Mouse (Mus musculus): ENCODE measurements around the gene Pofut2.
"Not testable (repeated sequence)": the region's sequence is repeated elsewhere in the genome, so short reads cannot be mapped to it uniquely, and the experiment has no call there.

The Pofut2 gene

GRCm38 (mm10) chr10:77260166-77260875 lies 1.3 kb downstream of the Pofut2 start:
- no peak for DNase-seq (ENCODE audit: extremely low read depth, insufficient read length, low spot score)

DNA sequence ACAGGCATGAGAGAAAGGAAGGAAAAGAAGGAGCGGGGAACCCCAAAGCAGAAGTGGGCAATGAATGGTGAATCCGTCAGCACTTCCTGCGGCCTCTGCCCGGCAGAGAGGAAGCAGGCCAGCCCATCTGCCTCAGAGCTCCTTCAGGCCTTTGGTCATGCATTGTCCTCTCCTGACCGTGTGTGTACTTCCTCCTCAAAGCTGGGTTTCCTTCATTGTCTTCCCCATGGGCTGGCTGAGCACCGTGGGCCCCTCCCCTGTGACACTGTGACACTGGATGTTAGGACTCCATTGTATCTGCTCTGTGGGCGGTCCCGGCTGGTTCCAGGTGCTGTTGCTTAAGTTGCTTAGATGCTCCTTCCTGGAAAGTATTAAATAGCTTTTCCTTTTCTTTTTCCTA lies 7.3 kb downstream of the Pofut2 start:
- DNase-seq (ENCODE audit: extremely low read depth, insufficient read length, low spot score) = no peak

- DNase-seq (ENCODE audit: extremely low read depth, insufficient read length, low spot score) = no peak
These were observed 8.0 kb downstream of the Pofut2 start for GRCm38 (mm10) chr10:77267027-77267426.

GRCm38 (mm10) chr10:77269129-77269528 lies 10.1 kb downstream of the Pofut2 start:
- DNase-seq (ENCODE audit: extremely low read depth, insufficient read length, low spot score) = no peak

DNA sequence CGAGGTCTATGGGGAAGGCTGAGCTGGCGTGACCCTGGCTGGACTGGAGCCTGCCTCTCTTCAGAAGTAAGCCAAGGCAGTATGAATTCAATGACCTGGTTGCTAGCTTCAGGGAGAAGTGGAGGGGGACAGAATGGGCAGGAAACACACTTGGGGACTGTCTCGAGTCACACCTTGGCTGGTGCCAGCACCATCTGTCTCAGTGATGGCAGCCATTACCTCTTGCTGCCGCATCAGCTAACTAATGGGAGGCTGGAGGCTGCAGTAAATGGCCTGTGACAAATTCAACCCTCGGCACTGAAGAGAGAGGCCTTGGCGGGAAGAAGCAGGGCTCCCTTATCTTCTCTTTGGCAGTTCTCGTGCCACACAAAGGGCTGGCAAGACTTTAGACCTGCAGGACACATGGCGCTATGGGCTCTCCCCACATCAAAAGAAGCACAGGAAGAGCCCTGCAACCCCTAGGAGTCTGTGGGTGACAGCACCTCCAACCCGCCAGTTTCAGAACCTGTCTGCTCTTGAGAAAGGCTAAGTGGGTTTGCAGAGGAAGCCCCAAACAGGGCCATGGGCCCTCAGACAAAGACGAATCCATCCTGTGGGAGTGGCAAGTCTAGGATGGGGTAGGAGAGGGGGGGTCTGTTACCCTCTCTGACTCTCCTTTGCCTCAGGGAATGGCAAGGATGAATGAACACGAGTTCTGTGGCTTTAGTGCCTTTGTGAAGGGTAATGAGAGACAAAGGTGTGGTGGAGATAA lies 14.1 kb downstream of the Pofut2 start:
- no peak for DNase-seq (ENCODE audit: extremely low read depth, insufficient read length, low spot score)

DNA sequence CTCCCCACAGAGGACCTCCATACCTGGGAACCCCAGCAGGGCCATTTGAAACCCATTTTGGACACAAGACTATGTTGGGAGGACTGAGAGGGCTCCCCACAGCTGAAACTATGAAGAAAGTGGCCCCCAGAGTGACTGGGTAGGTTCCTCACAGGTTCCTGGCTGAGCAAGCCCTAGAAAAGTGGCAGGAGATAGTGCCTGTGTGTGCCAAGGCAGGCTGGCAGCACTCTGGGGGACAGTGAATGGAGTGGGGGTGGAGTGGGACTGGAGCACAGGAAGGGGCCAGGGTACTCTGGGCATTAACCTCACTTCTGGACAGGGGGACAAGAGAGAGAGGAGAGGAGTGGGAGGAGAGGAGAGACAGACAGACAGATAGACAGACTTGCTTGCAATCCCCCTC lies 14.8 kb downstream of the Pofut2 start:
- DNase-seq (ENCODE audit: extremely low read depth, insufficient read length, low spot score) = no peak

DNA sequence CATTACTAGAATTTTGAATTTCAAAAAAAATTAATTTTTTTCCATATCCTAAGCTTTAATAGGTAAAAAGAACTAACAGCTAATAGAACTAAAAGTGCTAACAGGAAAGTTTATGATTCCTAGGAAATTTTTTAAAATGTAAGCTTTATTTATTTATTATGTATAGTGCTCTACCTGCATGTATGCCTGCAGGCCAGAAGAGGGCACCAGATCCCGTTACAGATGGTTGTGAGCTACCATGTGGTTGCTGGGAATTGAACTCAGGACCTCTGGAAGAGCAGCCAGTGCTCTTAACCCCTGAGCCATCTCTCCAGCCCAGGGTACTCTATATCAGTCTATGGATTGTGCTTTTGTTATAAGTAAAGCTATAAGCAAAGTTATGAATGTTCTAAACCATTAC lies 23.1 kb downstream of the Pofut2 start:
- DNase-seq (ENCODE audit: extremely low read depth, insufficient read length, low spot score) = not testable (repeated sequence)

DNA sequence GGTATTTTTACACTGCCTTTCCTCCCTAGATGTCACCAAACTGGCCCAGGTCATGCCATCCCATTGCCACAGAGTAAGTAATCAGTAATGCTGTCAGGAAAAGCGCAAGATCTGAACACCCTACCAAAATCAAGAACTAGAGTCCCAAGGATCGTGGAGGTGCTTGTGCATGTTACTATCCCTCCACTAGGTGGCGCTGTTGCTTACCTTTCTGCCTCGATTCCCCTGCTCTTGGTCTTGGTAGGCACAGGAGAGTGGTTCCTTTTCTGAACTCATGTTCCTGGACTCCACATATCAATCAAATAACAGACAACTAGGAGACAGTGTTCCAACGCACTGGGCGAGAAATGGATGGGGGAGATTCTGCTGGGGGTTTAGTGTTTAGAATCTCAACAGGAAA lies 23.8 kb downstream of the Pofut2 start:
- DNase-seq (ENCODE audit: extremely low read depth, insufficient read length, low spot score) = peak; percentile 45

- DNase-seq (ENCODE audit: extremely low read depth, insufficient read length, low spot score) = no peak
These were observed 25.8 kb downstream of the Pofut2 start for GRCm38 (mm10) chr10:77284832-77285231.

DNA sequence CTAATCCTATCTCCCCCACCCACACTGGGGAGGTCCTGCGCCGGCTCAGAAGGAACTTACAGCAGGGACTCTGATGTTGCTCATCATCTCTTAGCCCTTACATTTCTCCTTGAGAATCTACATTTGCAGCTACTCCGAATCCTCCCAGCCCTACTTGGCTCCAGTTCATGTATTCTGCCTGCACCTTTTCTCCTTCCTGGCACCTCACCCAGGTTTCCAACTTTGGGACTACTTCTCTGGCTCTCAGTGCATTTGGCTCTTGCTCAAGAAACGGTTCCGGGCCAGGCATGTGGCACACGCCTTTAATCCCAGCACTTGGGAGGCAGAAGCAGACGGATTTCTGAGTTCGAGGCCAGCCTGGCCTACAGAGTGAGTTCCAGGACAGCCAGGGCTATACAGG lies 28.6 kb downstream of the Pofut2 start:
- no peak for DNase-seq (ENCODE audit: extremely low read depth, insufficient read length, low spot score)

- no peak for DNase-seq (ENCODE audit: extremely low read depth, insufficient read length, low spot score)
These were observed 29.7 kb downstream of the Pofut2 start for GRCm38 (mm10) chr10:77288639-77289195.

GRCm38 (mm10) chr10:77289559-77289958 lies 30.5 kb downstream of the Pofut2 start:
- DNase-seq (ENCODE audit: extremely low read depth, insufficient read length, low spot score) = no peak

DNA sequence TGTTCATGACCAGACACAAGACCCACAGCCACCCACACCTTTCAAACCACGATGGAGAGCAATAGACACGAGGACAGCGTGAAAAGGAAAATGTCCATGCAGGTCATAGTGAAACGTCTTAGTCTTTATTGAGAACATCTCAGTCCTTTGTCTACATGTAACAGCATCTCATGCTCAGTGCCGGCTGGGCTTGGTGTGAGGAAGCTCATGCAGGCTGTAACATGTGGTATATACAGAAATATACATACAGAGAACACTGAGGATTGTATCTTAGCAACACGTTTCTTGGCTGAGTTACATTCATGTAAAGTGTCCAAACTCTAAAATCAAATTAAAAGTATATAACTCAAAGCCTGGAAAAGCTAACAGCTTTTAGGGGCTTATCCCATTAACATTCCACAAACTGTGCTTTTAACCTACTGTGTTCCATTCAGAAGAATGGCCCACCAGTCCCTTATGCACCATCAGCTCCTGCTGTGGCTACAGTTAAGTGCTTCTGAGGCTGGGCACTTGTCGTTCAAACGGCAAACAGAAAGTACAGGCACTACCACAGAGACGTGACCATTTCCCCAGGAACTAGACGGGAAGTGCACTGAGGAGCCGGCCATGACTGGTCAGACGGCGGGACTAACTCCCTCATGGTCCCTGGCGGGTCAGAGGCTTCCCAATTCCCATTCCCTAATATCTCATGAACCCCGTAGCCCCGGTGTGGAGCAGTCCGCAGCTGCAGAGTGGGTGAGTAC lies 31.8 kb downstream of the Pofut2 start:
- no peak for DNase-seq (ENCODE audit: extremely low read depth, insufficient read length, low spot score)

- DNase-seq (ENCODE audit: extremely low read depth, insufficient read length, low spot score) = no peak
These were observed 35.7 kb downstream of the Pofut2 start for GRCm38 (mm10) chr10:77294691-77295090.

DNA sequence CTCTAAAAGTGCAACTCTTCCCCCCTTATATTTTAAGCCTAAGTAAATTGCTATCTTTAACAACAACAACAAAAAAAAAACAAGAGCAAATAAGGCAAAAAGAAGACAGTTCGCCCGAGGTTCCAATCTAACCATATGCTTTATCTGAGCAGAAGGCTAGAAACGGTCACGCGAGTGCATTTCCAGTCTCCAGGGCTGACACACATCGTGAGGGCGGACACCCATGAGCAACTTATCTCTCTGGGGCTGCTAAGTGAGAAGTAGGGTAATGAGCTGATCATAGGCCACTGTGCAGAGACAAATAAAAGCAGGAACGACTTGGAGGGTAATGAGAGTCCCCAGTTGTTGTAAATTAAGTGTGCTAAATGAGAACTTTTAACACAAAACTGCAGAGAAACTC lies 39.6 kb downstream of the Pofut2 start:
- DNase-seq (ENCODE audit: extremely low read depth, insufficient read length, low spot score) = no peak

DNA sequence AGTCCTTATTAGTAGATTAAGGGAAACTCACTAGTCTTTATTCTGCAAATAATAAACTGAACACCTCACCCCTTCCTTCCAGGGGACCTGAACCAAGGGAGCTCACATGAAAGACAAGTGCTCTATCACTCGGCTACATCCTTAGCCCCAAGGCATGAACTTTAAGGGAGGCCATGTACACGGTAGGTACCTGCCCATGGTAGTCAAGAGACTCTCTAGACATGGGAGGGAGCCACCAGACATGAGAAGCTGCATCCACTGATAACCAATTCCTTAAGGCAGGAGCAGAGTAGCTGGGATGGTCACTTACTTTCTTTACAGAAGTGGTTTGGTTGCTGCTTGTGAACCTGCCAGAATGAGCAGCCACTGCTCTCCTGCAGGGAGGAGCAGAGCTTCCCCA lies 40.2 kb downstream of the Pofut2 start:
- no peak for DNase-seq (ENCODE audit: extremely low read depth, insufficient read length, low spot score)

DNA sequence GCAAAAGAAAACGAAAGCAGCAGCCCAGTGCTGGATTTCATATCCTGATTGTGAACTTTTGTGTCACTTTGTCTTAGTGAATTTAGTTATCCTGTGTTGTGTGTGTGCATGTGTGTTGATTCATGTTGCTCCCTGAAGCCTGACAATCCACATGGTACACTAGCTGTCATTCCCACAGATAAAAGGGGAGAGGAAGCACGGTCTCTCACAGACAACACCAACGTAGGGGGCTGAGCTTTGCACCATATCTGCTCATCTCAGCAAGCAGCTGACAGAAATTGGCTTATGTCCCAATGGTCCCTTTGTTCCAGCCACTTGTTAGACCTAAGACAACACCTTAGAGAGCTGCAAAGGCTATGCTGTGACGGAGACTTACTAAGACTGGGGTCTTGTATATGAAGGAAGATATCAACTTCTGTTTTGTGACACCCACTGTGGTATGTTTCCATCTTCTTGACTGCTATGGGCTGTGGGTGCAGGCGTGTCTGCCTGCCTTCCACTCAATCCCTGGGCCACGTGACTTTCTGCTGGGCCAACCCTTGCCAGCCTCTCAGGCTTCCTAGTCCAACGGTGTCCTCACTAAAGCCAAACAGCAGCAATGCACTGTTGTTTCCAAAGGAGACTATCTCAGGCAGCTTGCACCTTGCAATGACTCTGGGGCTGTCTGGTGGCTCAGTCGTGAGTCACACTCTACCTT lies 41.4 kb downstream of the Pofut2 start:
- DNase-seq (ENCODE audit: extremely low read depth, insufficient read length, low spot score) = no peak

DNA sequence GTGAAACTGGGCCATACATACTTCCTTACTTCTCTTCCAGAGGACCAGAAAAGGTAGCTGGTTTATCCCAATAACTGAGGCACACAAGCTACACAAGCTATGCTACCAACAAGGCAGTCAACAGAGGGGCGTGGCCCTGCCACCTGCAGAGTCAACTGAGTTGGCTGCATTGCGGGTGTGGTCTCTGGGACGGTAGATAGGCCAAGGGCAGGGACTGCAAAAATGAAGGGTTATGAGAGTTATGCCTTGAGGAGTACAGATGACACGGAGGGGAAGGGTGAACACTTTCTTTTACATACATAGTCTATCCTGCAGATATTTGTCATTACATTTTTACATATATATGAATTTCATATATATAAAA lies 41.9 kb downstream of the Pofut2 start:
- no peak for DNase-seq (ENCODE audit: extremely low read depth, insufficient read length, low spot score)

DNA sequence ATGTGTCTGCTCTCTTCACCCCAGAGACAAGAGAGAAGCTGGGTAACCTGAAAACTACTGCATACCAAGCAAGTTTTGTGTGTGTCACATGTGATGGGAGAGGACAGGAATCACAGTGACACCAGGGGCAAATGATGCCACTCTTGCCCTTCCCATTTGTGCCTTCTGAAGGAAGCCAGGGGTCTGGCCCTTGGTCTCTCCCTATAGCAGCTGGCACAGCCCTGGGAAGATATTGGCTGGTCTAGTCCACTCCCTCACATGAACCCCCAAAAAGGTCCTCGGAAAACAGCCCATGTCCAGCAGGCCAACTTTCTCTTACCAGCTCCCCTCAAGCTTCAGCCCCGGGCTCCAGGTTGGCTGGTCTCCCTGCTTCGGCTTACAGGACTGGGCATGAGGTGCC lies 45.3 kb downstream of the Pofut2 start:
- DNase-seq (ENCODE audit: extremely low read depth, insufficient read length, low spot score) = no peak

DNA sequence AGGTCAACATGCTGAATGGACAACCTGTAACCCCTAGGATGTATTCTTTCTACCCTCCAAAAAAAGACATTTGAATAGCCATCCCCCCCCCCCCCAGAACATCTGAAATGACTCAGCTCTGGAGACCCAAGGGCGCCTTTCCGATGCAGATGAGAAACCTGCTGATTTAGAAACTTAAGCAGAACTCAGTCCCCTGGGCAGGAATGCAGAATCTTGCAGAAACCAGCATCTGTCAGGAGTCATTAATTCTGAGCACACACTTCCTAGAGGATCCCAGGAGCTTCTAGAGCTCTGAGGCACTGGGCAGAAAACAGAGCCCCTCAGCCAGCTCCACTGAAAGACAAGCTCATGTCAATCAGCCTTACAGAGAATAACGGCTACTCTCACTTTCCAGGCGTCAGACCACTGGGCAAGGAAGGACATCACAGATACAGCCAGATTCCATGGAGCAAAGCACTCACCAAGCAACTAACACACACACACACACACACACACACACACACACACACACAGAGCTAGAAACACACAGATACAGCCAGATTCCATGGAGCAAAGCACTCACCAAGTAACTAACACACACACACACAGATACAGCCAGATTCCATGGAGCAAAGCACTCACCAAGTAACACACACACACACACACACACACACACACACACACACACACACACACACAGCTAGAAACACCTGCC lies 46.0 kb downstream of the Pofut2 start:
- no peak for DNase-seq (ENCODE audit: extremely low read depth, insufficient read length, low spot score)
